Mouse (Mus musculus): ENCODE results near the gene Vac14. TPM values are rescaled to one million over a fixed set of nuclear protein-coding genes. Genes with fewer than 3 reads are reported as not detected.

The Vac14 gene
- total RNA-seq, 2 experiments from 2014 or later: 20.8 to 22.4 TPM

DNA sequence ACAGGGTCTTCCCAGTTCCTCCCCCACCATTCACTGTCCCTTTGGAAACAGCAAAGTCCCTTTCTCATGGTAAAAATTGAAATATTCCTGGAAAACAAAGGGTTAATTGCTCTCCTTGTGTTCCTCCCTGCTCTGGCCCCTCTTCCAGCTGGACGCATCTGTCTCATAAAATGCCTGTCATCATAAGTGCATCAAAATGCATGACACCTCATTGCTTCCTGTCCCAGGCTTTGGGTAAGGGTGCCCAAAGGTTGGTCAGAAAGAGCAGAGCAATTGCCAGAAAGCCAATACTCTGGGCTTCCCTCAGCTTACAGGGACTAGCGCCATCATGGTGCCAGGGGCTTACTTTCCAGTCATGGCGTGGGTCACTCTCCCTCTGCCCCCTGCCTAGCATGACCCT is 92.2 kb downstream of the Vac14 start:
- DNase-seq: peak; percentile 20 to 45
- intact Hi-C loops (cut with DNase I): loop anchor here (5.0 kb wide), 1 partner anchor 38 kb away; no protein-coding TSS in a partner anchor

DNA sequence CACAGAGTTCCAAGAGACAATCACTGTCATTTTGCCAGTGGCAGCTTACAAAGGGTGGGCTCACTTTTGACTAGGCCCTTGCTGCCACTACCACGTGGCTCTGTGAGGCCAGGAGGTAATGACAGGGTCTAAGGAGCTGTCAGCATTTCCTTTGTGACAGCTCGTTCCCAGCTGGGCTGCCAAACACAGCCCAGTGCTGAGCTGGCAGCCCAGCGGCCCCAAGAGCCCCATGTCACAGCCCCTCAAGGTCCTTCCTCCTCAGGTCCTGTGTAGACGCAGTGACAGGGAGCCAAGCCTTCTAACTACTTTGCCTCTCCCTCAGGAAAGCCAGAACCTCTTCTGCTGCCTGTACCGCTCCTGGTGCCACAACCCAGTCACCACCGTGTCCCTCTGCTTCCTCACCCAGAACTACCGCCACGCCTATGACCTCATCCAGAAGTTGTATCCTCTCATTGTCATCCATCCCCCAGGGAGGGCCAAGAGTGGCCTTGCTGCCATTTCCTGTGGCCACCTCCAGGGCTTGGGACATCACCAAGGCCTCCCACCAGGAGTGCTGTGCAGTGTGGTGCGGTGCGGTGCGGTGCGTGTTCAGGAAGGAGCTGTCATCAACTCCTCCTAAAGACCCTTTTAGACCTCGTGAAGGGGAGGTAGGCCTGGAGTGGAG is 93.0 kb downstream of the Vac14 start:
- peak; percentile 57 to 74 for DNase-seq
- intact Hi-C loops (cut with DNase I): loop anchor here (5.0 kb wide), 1 partner anchor 39 kb away; no protein-coding TSS in a partner anchor

DNA sequence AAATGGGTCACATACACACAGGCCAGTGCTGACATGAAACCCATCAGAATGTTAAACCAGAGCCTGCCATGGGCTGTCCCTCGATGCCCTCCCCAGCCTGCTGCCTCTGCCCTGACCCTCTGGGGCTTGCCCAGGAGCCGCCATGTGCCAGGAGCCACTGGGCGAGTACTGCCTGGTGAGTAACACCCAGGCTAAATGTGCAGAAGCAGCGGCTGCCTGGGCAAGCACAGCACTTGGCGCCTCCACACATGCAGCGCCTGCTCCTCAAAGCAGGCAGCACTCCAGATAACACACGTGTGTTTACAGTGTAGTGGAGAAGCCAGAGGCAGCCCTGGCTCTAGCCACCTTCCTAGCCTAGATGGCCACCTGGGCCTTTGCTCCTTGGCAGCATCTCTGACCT is 94.7 kb downstream of the Vac14 start:
- DNase-seq: peak; percentile 66 to 69
- intact Hi-C loops (cut with DNase I): loop anchor here (5.0 kb wide), 1 partner anchor 41 kb away; no protein-coding TSS in a partner anchor

DNA sequence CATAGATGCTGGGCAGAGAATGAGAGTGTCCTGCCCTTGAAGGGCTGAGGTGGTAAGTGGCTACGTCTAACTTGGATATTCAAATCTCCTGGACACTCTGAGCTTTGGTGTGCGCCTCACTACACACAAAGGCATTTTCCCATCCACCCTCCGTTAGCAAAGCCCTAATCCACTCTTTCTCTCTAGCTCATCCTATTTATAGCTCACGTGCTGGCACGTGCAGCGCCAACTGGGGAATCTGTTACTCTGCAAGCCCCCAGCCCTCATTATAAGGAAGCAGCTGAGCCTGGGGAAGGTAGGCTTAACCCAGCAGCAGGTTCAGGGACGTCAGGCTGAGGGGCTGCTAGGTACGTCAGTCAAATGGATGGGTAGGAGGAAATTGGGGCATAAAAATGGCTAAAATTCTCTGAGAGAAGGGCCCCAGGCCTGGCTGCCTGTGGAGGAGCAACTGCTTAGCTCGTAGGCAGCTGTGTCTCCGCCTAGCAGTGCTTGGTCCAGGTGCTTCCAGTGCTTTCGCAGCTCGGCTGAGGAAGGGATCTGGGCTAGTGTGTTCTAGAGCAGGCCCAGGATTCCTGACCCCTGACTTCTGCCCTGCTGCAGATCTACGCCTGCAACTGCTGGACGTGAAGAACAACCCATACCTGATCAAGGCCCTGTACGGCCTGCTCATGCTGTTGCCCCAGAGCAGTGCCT is 96.6 kb downstream of the Vac14 start:
- intact Hi-C loops (cut with DNase I): loop anchor here (5.0 kb wide), 1 partner anchor 43 kb away; no protein-coding TSS in a partner anchor
- no peak for DNase-seq

DNA sequence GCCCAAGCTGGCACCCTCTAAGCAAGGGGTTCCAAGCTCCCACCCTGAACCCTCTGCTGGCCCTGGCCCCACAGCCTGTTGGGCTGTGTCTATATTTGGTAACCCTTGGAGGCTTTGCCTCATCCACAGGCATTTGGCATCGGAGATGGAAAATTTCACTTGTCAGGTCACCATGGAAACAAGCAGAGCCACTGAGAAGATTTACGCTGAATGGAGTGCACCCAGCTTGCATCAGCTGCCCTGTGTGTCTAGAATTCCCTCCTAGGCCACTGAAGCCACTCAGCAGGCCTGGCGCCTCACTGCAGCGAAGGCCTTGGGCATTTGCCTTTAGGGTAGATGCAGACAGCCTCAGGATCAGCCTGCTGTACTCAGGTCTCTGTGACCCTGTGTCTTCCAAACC is 97.7 kb downstream of the Vac14 start:
- peak; percentile 77 to 80 for DNase-seq
- intact Hi-C loops (cut with DNase I): no loop called here

DNA sequence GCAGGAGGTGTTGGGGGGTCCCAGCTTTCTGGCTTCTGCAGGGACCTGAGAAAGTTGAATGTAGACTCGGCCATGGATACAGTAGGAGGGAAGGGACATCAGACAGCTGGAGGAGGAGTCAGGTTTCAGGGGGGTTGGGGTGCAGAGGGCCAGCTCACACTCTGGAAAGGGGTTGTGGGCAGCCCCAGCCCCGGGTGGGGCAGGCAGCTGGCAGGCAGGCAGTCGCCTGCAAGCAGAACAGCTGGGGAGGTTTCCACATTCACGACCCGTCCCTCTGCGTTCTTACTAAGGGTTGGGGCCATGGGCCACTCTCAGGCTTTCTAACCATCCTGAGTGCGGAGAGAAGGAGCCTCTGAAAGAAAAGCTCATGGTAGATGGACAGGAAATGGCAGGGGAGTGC is 98.7 kb downstream of the Vac14 start:
- no peak for DNase-seq
- intact Hi-C loops (cut with DNase I): no loop called here

DNA sequence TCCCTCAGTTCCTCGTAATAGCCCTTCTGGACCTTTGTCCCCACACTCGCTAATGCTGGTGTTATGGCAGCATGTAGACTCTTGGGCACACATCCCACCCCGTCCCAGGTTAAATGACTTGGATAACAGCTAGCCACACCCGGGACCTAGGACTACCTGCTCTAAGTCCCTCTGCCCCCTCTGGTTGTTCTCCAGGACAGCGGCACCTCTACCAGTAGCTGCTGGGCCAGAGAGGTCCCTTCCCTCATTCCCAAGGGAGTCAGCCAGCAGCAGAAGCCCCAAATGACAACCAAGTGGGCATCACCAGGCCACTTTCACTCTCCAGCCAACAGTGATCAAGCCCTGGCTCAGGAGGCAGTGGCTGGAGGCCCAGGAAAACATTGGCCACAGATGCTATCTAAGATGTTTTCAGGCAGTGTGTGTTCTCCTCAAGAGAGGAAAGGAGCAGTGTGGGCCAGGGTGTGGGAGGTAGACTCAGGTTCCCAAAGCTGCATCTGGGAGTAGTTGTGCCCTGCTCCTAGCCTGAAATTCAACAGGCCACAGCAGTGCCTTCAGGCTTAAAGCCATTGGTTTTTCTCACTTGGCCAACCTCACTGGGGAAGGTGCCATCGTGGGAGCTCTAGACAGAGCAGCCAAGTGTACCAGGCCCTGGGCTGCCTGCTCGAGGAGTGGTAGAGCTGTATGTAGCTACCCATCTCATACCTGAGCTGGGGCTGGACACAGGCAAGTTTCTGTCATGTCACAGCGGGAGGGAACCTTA is 100.0 kb downstream of the Vac14 start:
- intact Hi-C loops (cut with DNase I): no loop called here
- no peak for DNase-seq

DNA sequence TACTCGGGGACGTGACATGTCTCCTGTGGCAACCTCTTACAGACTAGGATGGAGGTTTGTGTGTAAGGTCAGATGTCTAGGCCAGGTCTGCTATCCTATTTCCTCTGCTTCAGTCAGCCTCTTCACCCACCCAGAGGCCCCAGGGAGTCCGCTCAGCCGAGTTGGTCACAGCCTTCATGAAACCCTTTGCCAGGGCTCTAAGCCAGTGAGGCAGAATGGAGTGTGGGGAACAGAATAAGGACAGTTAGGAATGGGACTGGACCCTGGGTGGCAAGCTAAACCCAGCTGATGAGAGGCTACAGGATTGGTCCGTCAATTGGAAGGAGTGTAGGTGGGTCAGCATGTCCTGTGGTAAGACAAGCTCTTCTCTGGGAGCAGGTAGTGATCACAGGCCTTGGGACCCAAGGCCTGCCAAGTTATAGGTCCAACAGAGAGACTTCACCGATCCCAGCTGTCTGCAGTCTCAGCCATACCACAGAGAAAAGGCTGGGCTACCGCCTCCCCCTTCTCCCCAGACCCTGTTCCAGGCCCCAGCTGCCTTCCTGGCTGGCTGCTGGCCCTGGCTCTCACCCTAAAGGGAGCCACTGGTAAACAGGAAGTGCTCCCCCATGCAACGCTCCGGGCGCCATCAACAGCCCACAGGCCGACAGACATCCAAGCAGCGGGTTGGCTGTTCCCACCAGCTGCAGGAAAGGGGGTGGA is 100.7 kb downstream of the Vac14 start:
- DNase-seq: peak; percentile 80 to 81
- intact Hi-C loops (cut with DNase I): no loop called here

DNA sequence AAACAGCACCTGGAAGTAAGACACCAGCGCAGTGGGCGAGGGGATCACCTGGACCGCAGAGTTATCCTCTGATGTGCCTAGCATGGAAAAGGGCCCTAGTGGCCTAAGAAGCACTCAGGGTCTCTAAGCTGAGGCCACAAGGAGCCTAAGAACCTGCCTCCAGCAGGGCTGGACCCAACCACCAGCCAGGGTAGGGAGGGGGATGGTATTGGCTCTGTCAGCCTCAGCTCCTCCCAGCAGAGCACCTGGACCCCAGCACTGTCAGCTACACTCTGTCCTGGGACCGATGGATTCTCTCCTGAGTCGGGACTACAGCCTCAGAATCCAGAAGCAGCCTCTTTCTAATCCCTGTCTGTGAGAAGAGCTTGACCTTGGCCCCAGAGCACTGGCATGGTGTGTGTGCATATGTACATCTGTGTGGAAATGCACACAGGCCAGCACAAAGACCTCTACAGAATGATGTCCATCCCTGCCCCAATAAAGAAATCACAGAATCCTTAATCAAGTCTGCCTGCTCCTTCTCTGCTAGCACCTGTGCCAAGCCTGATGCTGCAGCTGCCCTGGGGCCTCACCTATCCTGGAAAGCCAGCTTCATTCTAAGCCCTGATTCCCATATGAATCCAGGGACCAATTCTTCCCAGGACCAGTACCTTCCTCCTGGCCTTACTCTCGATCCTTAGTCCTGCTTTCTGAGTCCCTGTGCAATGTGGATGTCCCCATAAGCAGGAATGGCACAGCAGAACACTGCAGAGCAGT is 101.7 kb downstream of the Vac14 start:
- no peak for DNase-seq
- intact Hi-C loops (cut with DNase I): no loop called here

DNA sequence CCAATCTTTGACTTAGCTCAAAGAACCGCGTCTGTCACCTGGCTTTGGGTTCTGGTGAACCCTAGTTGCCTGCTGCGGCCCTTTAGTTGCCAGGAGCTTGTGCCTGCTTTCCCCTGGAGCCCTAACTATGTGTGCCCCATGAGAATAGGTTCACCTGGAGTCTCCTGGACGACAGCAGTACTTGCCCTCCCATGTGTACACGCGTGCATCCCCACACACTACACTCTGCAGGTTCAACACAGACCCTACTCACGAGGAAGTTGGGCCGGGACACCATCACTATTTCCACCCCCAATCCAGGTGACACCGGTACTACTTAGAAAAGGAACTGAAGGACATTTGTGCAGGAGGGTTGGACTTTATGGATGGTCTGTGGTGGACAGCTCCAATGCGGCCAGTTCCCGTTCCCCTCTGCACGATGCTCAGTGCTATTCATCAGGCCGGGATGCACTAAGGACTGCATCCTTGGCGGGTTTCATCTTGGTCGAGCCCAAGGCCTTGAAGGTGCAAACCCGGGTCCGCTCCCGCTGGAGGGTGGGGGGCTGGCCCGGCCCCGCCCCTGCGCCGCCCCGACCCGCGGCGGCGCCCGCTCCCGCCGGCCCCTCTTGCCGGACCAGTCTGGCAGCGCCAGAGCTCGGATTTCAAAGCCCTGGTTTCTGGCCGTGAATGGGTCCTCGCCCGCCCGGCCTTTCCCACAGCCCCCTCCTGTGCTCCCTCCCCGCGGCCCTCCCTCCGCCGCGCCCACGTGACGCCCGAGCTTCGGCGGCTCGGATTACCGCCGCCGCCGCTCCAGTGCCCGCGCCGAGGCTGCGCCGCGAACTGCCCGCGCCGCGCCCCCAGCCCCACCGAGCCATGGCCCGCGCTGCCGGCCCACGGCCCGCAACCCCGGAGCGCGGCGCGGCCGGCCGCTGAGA is 102.6 kb downstream of the Vac14 start, which contains the start of gene Mtss1l:
TSS of gene Mtss1l (plus strand) at position 792 of the 914 bp plus-strand sequence.
- intact Hi-C loops (cut with DNase I): no loop called here
- peak; percentile 85 to 88 for DNase-seq

DNA sequence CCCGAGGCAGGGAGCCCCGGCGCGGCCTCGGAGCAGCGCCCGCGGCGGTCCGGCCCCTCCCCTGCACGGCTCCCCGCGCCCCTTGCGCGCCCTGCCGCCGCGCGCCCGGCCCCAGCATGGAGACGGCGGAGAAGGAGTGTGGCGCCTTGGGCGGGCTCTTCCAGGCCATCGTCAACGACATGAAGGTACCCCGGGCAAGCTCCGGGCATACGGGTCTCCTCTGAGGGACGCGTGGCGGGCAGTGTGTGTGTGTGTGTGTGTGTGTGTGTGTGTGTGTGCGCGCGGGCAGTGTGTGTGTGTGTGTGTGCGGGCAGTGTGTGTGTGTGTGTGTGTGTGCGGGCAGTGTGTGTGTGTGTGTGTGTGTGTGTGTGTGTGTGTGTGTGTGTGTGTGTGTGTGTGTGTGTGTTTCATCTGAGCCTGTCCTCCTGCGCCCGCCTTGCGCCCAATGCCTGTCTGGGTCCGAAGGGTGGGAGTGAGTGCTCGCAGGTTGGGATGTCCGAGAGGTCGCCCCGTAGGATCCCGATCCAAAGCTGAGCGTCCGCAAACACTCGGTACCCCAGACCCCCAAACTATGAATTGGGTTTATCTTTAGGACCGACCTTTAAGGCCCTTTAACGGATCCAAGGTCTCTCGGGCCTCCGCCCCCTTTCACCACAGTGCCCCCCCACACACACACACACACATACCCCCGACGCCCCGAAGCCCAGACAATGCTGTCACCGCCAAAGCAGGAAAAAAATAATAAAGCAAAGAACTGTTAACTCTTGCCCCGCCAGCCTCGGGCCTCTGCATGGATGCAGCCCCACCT is 103.4 kb downstream of the Vac14 start:
- DNase-seq: peak; percentile 36 to 65
- intact Hi-C loops (cut with DNase I): no loop called here

DNA sequence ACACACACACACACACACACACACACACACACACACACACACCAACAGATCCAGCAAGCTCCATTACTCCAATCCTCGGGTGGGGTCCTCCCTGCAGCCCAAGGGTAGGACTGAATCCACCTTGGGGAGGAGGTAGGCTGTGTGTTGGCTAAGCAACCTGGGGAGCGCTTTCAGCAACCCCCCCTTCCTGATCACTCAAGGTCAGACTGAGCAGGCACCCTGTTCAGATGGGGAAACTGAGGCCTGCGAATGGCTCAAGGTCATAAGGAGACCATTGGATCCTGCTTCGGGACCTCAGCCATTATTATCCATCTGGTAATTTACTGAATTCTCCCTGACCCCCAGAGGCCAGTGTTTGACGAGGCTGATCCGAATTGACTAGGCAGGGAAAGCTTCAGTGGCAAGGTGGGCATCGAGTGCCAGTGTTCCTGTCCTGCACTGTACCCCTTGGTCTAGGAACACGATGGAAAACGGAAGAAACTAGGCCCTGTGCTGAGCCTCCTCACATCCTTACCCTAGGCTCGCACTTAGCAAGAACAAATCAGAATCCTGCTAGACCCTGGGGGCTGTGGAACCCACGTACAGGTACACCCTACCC is 104.1 kb downstream of the Vac14 start:
- intact Hi-C loops (cut with DNase I): no loop called here
- no peak for DNase-seq

DNA sequence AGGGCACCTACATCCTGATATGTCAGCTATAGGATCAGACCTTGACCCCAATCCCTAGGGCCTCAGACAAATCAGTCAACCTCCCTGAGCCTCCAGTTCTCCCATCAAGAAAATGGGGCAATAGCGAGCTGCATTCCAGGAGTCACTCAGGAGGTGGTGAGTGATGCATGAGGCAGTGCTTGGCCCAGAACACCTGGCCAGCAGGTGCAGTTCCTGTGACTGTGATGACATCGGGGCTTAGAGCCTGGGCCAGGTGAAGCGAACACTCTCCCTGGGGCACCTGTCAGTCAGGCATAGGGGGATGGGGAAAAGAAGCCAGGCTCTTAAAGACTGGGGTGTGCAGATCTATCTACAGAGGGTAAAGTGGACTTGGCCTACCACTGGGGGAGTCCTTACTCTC is 106.1 kb downstream of the Vac14 start:
- intact Hi-C loops (cut with DNase I): no loop called here
- no peak for DNase-seq

DNA sequence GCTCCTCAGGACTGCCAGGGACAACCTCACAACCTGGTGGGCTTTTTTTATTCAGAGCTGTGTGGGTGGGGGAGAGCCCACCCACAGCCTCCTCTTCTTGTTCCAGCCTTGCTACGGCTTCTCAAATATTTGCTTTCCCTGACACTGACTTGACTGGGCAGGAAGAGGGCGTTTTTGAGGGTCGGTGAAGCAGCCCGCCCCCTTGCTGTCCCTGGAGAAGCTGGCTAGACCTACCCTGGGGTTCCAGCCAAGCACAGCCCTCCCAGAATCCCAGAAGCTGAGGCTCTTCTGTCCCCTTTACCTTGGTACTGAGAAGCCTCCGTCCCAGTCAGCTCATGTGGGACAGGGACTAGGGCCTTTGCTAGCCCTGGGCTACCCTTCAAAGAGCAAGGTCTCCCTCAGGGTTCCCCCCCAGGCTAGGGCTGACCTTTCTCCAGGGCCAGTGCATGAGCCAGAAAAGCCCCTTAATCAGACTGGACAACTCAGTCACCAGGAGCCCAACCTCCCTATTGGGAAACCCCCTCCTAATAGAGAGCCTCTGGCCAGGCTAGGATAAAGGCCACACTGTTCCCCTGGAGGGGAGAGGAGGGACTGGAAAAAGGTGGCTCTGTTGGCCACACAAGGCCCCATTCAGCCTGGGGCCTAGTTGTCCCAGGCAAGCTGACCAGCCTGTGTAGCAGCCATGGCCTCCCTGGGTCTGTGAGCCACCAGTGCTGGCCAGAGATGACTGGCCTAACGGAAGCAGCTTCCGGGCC is 106.9 kb downstream of the Vac14 start:
- intact Hi-C loops (cut with DNase I): no loop called here
- peak; percentile 24 to 41 for DNase-seq

DNA sequence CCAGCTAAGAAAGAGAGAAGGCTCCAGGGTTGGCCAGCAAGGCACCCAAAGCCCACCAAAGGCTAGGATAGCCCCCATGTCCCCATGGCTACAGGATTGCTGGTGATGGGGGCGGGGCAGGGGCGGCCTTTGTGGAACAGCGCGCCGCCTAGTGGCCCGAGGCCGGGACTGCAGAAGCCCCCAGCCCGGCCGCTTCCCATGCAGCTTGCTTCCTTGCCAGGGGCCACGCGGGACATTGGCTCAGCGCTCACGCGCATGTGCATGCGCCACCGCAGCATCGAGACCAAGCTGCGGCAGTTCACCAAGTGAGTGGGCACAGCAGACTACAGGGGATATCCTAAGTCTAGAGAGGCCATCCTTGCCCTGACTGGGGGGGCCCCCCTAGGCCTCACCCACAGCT is 108.5 kb downstream of the Vac14 start:
- DNase-seq: peak; percentile 61 to 85
- intact Hi-C loops (cut with DNase I): loop anchor here (1.0 kb wide), 2 partner anchors 77 to 81 kb away; no protein-coding TSS in a partner anchor

DNA sequence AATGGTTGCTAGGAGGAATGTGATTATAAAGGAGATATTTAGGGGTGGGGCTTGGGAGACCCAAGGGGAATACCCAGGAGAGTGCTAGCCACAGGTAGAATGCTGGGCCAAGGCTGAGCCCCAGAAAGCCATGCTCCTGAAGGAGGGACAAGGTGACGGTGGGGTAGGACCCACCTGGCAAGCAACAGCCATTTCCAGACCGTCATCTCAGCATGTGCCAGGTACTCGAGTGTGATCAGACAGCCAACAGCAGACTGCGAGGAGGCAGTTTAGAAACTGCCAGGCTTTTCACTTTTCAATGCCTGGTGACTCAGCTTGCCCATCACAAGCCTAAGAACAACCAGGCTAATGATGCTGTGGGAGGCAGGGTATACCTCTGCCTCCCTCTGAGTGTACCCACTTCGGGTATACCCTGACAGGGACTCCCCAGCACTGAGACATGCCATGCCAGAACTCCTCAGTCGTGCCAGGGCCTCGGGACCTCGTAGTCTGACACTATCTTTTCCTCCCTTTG is 113.0 kb downstream of the Vac14 start:
- intact Hi-C loops (cut with DNase I): no loop called here
- DNase-seq: no peak

DNA sequence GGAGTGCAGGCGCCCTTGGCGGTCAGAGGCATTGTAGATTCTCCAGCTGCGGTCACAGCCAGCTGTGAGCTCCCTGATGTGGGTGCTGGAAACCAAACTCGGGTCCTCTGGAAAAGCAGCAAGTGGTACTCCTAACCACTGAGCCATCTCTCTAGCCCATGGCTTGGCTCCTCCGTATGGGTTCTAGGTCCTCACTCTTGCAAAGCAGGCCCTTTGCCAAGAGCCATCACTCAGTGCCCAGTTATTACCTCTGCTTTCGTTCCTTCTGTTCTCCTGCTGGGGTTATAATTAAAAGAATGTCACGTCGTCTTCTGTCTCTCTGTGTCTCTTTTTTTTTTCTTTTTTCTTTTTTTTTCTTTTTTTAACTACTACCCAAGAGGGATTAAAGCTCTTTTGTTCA is 114.7 kb downstream of the Vac14 start:
- DNase-seq: no peak
- intact Hi-C loops (cut with DNase I): no loop called here

Measured in heart, postnatal 10 days (tissue).